Mouse (Mus musculus) macrophage (primary cell): ENCODE measurements around the gene Abcb1b. TPM values are rescaled to one million over a fixed set of nuclear protein-coding genes. Genes with fewer than 3 reads are reported as not detected.
A peak's percentile ranks its signal among the peaks of the same experiment; 100 is the strongest.
"Not testable (repeated sequence)": the region's sequence is repeated elsewhere in the genome, so short reads cannot be mapped to it uniquely, and the experiment has no call there.

Experiments used
- H3K27ac ChIP-seq: fragments of 350-480 bp; formaldehyde crosslinking; 2 replicates; pipeline ENCODE4 v1.9.0; 2021
- H3K36me3 ChIP-seq: fragments of 350-480 bp; formaldehyde crosslinking; 2 replicates; pipeline ENCODE4 v1.9.0; 2021; ENCODE audit errors: inconsistent target
- H3K4me3 ChIP-seq: fragments of 350-480 bp; formaldehyde crosslinking; 2 replicates; pipeline ENCODE4 v1.9.0; 2021; ENCODE audit errors: inconsistent target
- H3K79me2 ChIP-seq: fragments of 350-480 bp; formaldehyde crosslinking; 2 replicates; pipeline ENCODE4 v1.9.0; 2021; ENCODE audit errors: inconsistent target
- WGBS: methylation state at CpG from one replicate; pipeline ENCODE4 v1.1.7; 2026; ENCODE audit warnings: inconsistent platforms; ENCODE audit not compliant: missing documents; 5-methylcytosine and 5-hydroxymethylcytosine counted together
- polyA plus RNA-seq: library from polyadenylated mRNA; stranded (reverse); fragments of 250-400 nt; gene quantifications from 3 replicates; pipeline ENCODE4 v1.2.4, GENCODE M21; 2018; ENCODE audit warnings: inconsistent platforms
- total RNA-seq, 78 experiments: library from RNA; depleted of rRNA; stranded (reverse); fragments of 250-400 nt; gene quantifications; 1 replicate in 9 of 78; 2 replicates in 24 of 78; 3 replicates in 43 of 78; 4 replicates in 2 of 78; pipeline ENCODE4 v1.2.4; 2018; ENCODE audit warnings: inconsistent platforms in 56 of 78

The Abcb1b gene
- 100 to 1,000 TPM in 9 of 26 experiments, 10 to 100 TPM in 17; 28.5 to 227 (median 75.3) TPM for total RNA-seq (2018; cell fraction: chromatin; rRNA removed)
- 10 to 100 TPM in 21 of 26 experiments, 1 to 10 TPM in 5; 8.4 to 37.5 (median 23.2) TPM for total RNA-seq (2018; cell fraction: cytosol; rRNA removed)
- 100 to 1,000 TPM in 5 of 26 experiments, 10 to 100 TPM in 21; 17.6 to 132 (median 54.1) TPM for total RNA-seq (2018; cell fraction: nucleus; rRNA removed)
- polyA plus RNA-seq: 26.2 to 37.3 TPM (median 28.9 TPM) in 3 replicates

DNA sequence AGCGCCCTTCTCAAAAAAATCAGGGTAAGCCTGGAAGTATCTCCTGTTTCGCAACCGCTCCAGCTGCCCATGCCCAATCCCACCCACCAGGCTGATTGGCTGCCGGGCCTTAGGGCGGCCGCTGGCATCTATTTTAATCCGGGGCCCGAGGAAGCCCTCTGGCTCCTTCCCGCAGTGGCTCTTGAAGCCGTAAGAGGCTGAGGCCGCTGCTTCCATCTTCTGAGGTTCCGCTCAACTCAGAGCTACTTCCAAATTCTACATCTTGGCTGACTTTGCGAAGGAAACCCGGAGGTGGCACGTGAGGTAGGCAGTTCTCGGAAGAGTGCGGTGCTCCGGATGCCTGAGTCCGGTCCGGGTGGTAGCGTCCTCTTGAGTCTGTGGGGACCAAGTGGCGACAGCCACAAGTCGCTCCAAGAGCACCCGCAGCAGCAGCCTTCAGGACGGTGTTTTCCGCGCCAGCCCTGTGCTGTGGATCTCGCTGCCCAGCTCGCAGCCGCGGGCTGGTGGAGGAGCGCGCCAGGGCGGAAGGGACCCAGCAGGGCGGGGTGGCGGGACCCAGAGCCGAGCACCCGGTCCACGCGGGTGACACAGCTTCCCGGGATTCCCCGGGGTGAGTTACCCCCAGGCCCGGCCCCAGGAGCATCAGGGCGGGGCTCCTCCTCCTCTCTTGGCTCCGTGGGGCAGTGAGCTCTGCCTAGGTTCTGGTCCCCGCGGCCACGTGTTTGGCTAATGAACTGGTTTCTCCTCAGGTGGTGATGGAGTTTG lies at the start of gene Abcb1b:
TSS of gene Abcb1b (plus strand) at position 161 of the 765 bp plus-strand sequence.
- H3K27ac ChIP-seq: peak within 1 kb of the TSS; percentile 70

GRCm38 (mm10) chr5:8772866-8773265 lies 25.1 kb upstream of the Abcb1b start:
- Histone ChIP-seq H3K79me2 (no peaks in the 10 kb centered on the region), H3K4me3 (no peak overlapping the region), H3K36me3 (no peaks in the 10 kb centered on the region), H3K27ac (no peak overlapping the region)
- WGBS: 96% methylated on average over 3 of the region's 3 CpGs

More for the DNA sequence above, at the start of gene Abcb1b:
- peak within 1 kb of the TSS; percentile 72 for H3K4me3 ChIP-seq
- WGBS: under 1% methylated on average over 38 of the region's 48 CpGs
- no peaks in the 10 kb centered on the region for H3K36me3 ChIP-seq
- peaks cover 46% of the 10 kb centered on the region for H3K79me2 ChIP-seq

DNA sequence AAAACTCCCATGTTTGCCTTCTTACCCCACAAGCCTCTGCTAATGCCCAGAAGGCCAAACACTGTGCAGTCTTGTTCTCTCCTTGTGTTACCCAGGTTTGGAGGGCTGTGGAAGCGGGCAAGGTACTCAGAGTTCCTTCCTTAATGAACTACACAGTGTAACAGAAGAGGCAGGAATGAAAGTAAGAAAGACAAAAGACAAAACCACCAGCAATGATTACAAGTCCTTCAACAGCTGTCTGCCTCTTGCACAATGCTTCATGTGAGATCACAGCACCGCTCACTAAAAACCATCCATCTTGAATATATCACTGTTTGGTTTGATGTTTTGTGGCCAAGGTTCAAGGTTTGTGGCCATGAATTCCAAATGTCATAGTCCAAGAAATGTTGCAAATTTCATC lies 19.6 kb upstream of the Abcb1b start:
- Histone ChIP-seq H3K27ac (no peak overlapping the region), H3K36me3 (no peaks in the 10 kb centered on the region), H3K79me2 (no peaks in the 10 kb centered on the region), H3K4me3 (no peak overlapping the region)
- whole genome bisulfite sequencing: 55% methylated on average over 2 of the region's 2 CpGs

GRCm38 (mm10) chr5:8778751-8779150 lies 19.2 kb upstream of the Abcb1b start:
- WGBS: 81% methylated on average over 2 of the region's 2 CpGs
- H3K27ac ChIP-seq: no peak overlapping the region
- no peaks in the 10 kb centered on the region for H3K79me2 ChIP-seq
- H3K36me3 ChIP-seq: no peaks in the 10 kb centered on the region
- H3K4me3 ChIP-seq: no peak overlapping the region

DNA sequence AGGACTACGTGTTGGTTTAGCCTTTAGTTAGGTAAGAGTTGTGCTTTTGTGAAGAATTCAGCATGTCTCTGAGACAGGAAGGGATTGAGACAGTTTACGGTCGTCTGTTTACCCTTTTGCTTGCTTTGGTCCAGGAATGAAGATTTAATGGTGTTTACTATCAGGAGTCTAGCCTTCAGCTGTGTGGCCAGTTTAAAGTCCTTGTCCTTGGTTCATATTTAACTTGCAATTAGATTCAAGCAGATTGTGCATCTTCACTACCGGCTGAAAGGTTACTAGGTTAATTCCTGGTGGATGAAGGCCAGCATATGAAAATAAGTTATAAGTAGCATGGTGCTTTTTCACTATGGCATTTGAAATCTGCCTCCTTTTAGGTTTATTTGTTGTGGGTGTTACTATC lies 5.7 kb upstream of the Abcb1b start:
- H3K4me3 ChIP-seq: no peak overlapping the region
- H3K27ac ChIP-seq: no peak overlapping the region
- H3K79me2 ChIP-seq: no peaks in the 10 kb centered on the region
- H3K36me3 ChIP-seq: no peaks in the 10 kb centered on the region
- WGBS: 95% methylated on average over 4 of the region's 4 CpGs

DNA sequence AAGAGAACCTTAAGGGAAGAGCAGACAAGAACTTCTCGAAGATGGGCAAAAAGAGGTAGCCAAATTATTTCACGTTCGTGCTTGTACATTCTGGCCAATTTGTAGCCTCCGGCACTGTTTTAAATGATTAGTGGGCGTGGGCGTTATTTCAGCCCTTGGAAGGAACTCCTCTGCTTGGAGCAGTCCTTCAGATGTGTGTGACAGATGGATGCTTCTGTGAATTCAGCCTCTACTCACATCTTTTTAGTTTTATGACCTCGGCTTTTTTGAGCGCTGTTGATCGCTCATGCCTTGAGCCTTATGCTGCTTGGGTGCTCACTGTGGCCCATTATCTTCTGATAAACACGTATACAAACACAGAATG lies 787 bp downstream of the Abcb1b start:
- Histone ChIP-seq H3K79me2 (peaks cover 51% of the 10 kb centered on the region), H3K27ac (peak overlapping the region; percentile 22), H3K36me3 (no peaks in the 10 kb centered on the region), H3K4me3 (peak overlapping the region; percentile 72)
- WGBS: 22% methylated on average over 10 of the region's 10 CpGs

GRCm38 (mm10) chr5:8805742-8806141 lies 7.8 kb downstream of the Abcb1b start:
- Histone ChIP-seq H3K36me3 (no peaks in the 10 kb centered on the region), H3K79me2 (peaks cover 44% of the 10 kb centered on the region), H3K27ac (peak overlapping the region; percentile 93), H3K4me3 (no peak overlapping the region)
- 46% methylated on average over 5 of the region's 5 CpGs for WGBS

DNA sequence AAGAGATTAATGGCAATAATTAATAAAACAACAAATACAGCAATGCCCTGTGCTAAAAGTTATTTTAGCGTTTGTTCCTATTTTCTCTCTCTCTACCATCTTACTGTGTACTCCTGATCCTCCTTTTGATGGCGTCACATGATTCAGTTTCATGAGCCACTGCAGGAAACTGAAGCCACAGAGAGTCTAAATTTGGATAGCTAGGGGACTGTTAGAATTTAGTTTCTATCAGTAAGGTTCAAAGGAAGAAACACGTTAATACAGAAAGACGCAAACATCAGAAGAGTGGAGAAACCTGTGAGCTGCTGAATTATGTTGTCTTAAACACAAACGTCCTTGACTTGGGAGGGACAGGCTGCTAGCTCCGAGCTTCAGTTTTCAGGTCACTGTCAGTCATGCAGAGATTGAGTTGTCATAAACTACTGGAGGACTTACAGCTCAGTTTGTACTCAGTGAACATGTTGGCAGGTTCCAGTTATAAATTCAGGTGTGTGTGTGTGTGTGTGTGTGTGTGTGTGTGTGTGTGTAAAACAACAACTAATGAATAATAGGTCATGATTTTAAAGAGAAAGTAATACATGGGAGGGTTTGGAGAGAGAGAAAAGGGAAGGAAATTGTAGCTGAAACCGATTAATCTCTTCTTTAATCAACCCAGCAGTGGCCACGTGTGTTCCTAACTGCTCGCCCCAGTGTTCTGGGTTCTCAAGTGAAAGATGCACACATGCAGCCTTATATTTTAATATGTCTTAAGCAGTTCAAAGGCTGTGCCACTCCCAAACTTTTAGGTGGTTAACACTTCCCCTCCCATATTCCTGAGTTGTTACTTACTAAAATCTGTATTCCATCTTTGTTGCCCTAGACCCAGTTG lies 9.4 kb downstream of the Abcb1b start:
- 3% methylated on average over 9 of the region's 9 CpGs for WGBS
- peak overlapping the region; percentile 93 for H3K27ac ChIP-seq
- no peak overlapping the region; the same call in 1 of the 2 replicates for H3K4me3 ChIP-seq
- no peaks in the 10 kb centered on the region for H3K36me3 ChIP-seq
- peaks cover 27% of the 10 kb centered on the region for H3K79me2 ChIP-seq

DNA sequence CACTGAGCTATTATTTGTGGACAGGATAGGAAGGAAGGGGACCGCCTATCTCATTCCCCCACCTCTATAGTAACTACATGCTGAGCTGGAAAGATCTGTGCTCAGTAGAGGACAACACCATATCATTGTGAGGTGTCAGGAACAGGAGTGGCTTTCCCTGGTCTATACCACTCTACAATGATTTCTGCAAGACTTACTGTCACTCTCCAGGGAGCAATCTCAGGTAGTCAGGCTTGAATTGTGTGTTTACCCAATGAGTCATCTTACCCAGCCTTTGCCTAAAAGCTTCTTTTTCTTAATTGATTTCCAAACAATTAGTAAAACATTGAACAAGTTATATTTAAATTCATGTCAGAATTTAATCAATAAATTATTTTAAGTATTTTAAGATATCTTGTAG lies 15.9 kb downstream of the Abcb1b start:
- no peak overlapping the region for H3K27ac ChIP-seq
- no CpG with 5 or more reads among the region's 1 CpGs for WGBS
- H3K79me2 ChIP-seq: no peaks in the 10 kb centered on the region; the same call in 1 of the 2 replicates

DNA sequence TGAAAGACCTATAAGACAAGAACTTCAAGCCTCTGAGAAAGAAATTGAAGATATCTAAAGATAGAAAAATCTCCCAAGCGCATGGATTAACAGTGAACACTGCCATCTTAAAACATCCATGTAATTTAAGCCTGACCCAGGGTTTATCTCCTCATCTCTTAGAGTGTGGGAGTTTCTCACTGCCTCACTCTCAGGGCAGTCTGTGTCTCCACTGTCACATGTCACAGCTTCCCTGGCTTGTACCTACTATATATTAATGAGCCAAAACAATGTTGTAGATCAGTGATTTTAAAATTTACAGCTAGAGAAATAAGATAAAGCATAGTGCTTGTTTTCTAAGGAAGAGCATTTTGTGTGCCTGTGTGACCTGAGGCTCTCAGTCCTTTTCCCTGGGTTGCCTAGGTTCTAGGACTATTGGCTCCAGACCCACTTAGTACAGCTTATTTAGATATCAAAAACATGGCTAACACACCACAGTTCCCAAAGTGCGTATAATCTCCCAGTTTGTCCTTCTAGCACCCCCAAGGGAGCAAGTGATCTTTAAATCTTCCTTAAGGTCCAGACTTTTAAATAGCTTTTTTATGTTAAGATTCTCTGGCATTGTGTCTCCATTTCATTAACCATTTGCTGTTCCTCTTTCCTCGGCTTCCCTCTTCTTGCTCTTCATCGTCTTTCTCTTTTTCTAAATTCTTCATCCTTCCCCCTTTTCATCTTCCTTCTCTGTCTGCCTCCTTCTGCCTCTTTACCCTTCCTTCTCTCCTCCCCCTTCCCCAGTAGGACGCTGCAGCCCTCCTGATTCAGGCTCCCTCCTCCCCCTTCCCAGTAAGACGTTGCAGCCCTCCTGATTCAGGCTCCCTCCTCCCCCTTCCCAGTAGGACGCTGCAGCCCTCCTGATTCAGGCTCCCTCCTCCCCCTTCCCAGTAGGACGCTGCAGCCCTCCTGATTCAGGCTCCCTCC lies 22.0 kb downstream of the Abcb1b start:
- Histone ChIP-seq H3K36me3 (peaks cover 17% of the 10 kb centered on the region; the same call in 1 of the 2 replicates), H3K79me2 (no peaks in the 10 kb centered on the region), H3K27ac (no peak overlapping the region), H3K4me3 (no peak overlapping the region)
- WGBS: 74% methylated on average over 5 of the region's 8 CpGs

More for the DNA sequence above, 15.9 kb downstream of the Abcb1b start:
- no peak overlapping the region for H3K4me3 ChIP-seq
- no peaks in the 10 kb centered on the region for H3K36me3 ChIP-seq

DNA sequence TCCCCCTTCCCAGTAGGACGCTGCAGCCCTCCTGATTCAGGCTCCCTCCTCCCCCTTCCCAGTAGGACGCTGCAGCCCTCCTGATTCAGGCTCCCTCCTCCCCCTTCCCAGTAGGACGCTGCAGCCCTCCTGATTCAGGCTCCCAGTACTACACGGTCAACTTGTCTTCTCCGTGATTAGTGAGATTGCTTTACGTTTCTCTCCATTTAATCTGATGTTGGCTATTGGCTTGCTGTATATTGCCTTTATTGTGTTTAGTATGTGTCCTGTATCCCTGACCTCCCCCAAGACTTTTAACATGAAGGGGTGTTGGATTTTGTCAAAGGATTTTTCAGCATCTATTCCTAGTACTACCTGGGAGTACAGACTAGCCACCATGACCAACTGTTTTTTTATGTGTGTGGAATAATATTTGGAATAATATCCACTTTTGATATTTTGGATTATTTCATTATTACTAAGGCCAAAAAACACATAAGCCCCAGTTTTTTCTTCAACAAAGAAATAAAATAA lies 22.7 kb downstream of the Abcb1b start:
- not testable (repeated sequence) for H3K4me3 ChIP-seq, H3K27ac ChIP-seq, H3K79me2 ChIP-seq
- peaks cover 23% of the 10 kb centered on the region; the same call in 1 of the 2 replicates for H3K36me3 ChIP-seq
- WGBS: 84% methylated on average over 4 of the region's 6 CpGs

DNA sequence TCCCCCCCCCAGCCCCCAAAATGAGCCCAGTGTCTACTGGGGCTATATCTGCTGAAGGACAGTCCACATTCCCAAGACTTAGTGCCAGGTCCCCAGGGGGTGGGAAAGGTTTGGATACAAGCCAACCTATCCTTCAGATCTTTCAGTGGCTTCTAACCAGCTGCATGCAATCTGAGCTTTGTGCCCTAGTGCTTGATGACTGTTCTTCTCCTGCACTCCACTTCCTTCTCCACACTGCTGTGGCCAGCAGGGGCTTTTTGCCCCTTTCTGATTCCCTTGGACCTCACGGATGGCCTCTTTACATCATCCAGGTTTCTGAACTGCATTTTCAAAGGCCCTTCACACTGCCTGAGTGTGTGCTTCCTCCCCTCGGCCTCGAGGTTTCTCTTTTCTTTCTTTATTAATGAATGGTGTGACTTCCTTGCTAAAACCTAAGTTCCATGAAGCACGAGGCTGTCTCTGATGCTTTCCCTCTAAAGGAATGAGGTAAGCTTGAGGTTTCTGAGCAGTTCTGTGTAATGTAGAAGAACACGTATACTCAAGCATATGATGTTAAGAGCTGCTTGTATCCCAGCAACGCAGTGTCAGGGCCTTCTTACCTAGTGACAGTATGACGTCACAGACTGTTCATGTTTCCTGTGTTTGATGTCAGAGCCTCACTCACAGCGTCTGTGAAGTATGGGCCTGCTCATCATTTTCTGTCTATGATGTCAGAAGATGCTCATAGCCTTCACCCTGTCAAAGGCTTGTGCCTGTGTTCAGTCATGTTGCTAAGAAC lies 40.9 kb downstream of the Abcb1b start:
- Histone ChIP-seq H3K36me3 (peaks cover 33% of the 10 kb centered on the region), H3K27ac (no peak overlapping the region), H3K79me2 (no peaks in the 10 kb centered on the region), H3K4me3 (no peak overlapping the region)
- WGBS: 79% methylated on average over 8 of the region's 8 CpGs

DNA sequence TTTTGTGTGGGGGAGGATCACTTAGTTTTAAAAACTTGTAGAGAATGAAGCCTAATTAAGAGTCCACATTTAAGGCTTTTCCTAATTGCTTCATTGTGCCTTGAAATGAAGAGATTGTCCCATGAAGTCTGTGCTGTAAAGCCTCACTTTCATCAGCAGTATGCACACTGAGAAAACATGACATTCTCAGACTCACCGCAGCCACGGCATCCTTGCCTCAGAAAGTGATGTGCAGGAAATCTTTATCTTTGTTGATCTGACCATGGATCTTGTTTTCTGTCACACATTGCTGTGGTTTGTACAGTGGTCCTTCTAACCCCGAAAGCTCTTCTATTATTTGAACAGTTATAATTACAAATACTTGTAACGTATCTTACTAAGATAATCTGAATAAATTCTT lies 41.7 kb downstream of the Abcb1b start:
- Histone ChIP-seq H3K36me3 (peaks cover 25% of the 10 kb centered on the region), H3K4me3 (no peak overlapping the region), H3K79me2 (no peaks in the 10 kb centered on the region), H3K27ac (no peak overlapping the region)
- 98% methylated on average over 4 of the region's 4 CpGs for WGBS
